Mouse (Mus musculus) bone marrow, adult 2 months (tissue): ENCODE data around the gene Tfam.

Experiments
- CTCF ChIP-seq: fragments of 200-500 bp; IDR thresholded peaks from 2 replicates; pipeline ENCODE4 v1.5.1; 2011; ENCODE audit warnings: low read length, control low read depth; ENCODE audit not compliant: control insufficient read depth, insufficient read depth
- POLR2A ChIP-seq: fragments of 200-500 bp; IDR thresholded peaks from 2 replicates; pipeline ENCODE4 v1.6.1; 2011; ENCODE audit warnings: low read depth, mild to moderate bottlenecking, control low read depth, low read length, borderline replicate concordance; ENCODE audit not compliant: control insufficient read depth

GRCm38 (mm10) chr10:71246956-71247355 is 8.9 kb upstream of the Tfam start:
- TF ChIP-seq POLR2A = no peak
- no peak for TF ChIP-seq CTCF
